Mouse (Mus musculus) erythroblast, embryonic 14.5 days (primary cell): ENCODE measurements around the gene Vmn1r65.

Source experiments
- GATA1 ChIP-seq: IDR thresholded peaks from 2 replicates; pipeline ENCODE4 v1.6.1; 2012; ENCODE audit warnings: low read length, inconsistent platforms, mixed read lengths
- TAL1 ChIP-seq: IDR thresholded peaks from 3 replicates; pipeline ENCODE4 v1.6.1; 2012; ENCODE audit warnings: low read length, inconsistent platforms, mixed read lengths

DNA sequence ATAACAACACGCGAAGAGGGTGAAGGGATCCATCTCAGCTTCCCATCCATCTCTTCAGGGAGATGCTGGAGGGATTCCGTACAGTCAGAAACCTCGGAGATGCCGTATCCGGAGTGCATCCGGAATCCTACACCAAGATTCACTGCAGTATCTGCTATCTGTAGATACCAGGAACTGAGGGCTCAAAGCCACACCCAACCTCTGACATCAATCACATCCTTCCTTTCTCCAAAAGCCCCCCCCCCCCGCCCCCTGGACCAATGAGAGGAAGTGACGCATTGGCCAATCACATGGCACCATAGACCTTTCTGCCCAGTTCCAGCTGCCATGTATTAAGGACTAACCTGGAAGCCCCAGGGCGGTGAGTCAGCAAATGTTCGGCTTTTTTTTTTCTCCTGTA is 34.1 kb upstream of the Vmn1r65 start, which contains the start of gene Nlrp4c:
- TF ChIP-seq TAL1 (no peak), GATA1 (no peak)
